Mouse (Mus musculus): ENCODE results near the gene Plekhj1. TPM values are rescaled to one million over a fixed set of nuclear protein-coding genes. Genes with fewer than 3 reads are reported as not detected.
"Not testable (repeated sequence)": the region's sequence is repeated elsewhere in the genome, so short reads cannot be mapped to it uniquely, and the experiment has no call there.

Gene Plekhj1
- polyA plus RNA-seq, 1 experiment from 2014 or later = 143 TPM

DNA sequence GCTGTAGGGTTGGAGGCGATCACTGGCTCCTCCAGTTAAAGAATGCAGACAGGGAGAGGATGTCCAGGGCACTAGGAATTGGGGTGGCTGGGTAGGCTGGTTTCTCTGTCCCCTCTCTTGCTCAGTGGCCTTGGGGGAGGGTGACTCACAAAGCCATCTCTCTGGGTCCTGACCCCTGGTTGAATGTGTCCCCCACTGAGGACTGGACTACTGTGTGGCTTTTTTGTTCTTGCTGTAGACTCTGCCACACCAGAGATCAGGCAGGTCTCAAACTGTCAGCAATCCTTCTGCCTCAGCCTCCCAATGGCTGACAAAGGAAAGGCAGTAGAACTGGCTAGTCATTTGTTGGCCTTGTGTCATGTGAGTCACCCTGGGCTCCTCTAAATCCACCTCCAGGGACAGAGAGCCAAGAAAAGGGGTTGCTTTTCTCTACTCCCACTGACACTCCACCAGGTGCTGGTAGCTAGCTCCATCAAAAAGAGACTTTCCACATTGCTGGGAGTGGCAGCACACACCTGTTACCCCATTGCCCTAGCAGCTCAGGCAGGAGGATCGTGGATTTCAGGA, 40.0 kb upstream of the Plekhj1 start:
- no peaks in the 10 kb centered on the region for H3K36me3 ChIP-seq (ENCODE audit: control insufficient read depth, insufficient read depth)
- H3K4me2 ChIP-seq (ENCODE audit: low read length) = no peak overlapping the region
- no peak for ATAC-seq
- no peak overlapping the region for H3K9ac ChIP-seq (replicated peaks; ENCODE audit: low read depth, low read length)
- peaks cover 4% of the 10 kb centered on the region for H3K4me1 ChIP-seq (replicated peaks; ENCODE audit: control insufficient read depth, insufficient read depth, low read length)
- peaks cover 7% of the 10 kb centered on the region for H3K27me3 ChIP-seq (replicated peaks; ENCODE audit: control insufficient read depth, insufficient read depth, low read length)
- H3K4me3 ChIP-seq (replicated peaks; ENCODE audit: low read length) = no peak overlapping the region
- 68% methylated on average over 2 of the region's 2 CpGs for WGBS
- no peaks in the 10 kb centered on the region for H3K9me3 ChIP-seq (ENCODE audit: control insufficient read depth, low read length)
- no peak overlapping the region for H3K27ac ChIP-seq (ENCODE audit: low read length)

DNA sequence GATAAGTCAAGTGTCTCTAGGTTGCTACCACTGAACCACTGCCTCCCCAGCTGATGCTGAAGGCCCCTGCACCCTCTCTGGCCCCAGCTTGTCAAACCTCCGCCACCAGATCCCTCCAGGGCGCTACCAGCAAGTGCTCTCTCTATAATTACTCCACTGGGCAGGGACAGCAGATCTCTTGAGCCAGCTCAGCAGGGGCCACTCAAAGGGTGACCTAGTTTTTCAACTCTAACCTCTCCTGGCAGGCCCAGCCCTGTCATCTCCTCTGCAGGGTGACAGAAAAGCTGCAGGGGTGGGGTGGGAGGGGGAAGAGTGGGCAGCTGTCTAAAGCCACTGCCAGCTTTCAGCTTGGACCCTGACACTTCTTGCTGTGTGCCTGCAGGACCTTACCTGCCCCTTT, 39.4 kb upstream of the Plekhj1 start:
- H3K36me3 ChIP-seq (ENCODE audit: control insufficient read depth, insufficient read depth) = no peaks in the 10 kb centered on the region
- H3K9ac ChIP-seq (replicated peaks; ENCODE audit: low read depth, low read length) = no peak overlapping the region
- H3K9me3 ChIP-seq (ENCODE audit: control insufficient read depth, low read length) = no peaks in the 10 kb centered on the region
- ATAC-seq = no peak
- no peak overlapping the region for H3K4me2 ChIP-seq (ENCODE audit: low read length)
- H3K4me3 ChIP-seq (replicated peaks; ENCODE audit: low read length) = no peak overlapping the region
- no peak overlapping the region for H3K27ac ChIP-seq (ENCODE audit: low read length)
- no peaks in the 10 kb centered on the region for H3K4me1 ChIP-seq (replicated peaks; ENCODE audit: control insufficient read depth, insufficient read depth, low read length)
- peaks cover under 1% of the 10 kb centered on the region for H3K27me3 ChIP-seq (replicated peaks; ENCODE audit: control insufficient read depth, insufficient read depth, low read length)
- 26% methylated on average over 2 of the region's 2 CpGs for WGBS

DNA sequence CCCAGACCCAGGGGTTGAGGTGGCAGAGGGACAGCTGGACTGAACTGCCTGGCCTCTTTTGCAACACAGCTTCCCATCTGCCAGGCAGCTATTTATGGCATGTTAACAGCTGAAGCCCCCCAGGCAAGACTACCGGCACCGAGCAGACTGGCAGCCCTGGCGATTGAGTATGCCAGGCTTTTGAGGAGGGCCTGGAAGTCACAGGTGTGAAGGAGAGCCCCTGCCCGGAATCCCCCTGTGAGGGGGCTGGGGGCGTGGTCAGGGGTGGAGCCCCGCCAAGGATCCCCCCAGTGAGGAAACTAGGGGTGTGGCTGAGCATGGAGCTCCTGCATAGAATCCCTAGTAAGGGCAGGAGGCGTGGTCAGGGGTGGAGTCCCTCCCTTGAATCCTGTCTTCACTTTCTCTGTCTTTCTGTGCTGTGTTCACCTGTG, 38.5 kb upstream of the Plekhj1 start:
- no peak for ATAC-seq
- Histone ChIP-seq H3K4me1 (replicated peaks; ENCODE audit: control insufficient read depth, insufficient read depth, low read length) (no peaks in the 10 kb centered on the region), H3K4me2 (ENCODE audit: low read length) (no peak overlapping the region), H3K9ac (replicated peaks; ENCODE audit: low read depth, low read length) (no peak overlapping the region), H3K27me3 (replicated peaks; ENCODE audit: control insufficient read depth, insufficient read depth, low read length) (no peaks in the 10 kb centered on the region; the same call in 1 of the 2 replicates), H3K4me3 (replicated peaks; ENCODE audit: low read length) (no peak overlapping the region), H3K9me3 (ENCODE audit: control insufficient read depth, low read length) (no peaks in the 10 kb centered on the region), H3K36me3 (ENCODE audit: control insufficient read depth, insufficient read depth) (no peaks in the 10 kb centered on the region), H3K27ac (ENCODE audit: low read length) (no peak overlapping the region)
- WGBS = 46% methylated on average over 7 of the region's 7 CpGs

DNA sequence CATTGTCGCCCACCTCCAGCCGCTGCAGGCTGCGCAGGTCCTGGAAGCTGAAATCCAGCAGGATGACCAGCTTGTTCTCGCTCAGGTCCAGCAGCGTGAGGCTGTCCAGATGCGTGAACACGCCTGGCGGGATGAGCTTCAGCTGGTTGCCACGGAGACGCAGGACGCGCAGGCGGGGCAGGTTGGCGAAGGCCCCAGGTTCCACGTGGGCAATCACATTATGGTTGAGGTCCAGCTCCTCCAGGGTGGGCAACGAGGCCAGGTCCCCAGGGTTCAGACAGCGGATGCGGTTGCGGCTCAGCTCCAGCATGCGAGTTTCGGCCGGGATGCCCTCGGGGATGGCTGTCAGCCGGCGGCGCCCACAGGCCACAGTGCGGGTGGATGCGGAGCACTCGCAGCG, 37.2 kb upstream of the Plekhj1 start:
- H3K4me2 ChIP-seq (ENCODE audit: low read length) = no peak overlapping the region
- H3K9ac ChIP-seq (replicated peaks; ENCODE audit: low read depth, low read length) = no peak overlapping the region

DNA sequence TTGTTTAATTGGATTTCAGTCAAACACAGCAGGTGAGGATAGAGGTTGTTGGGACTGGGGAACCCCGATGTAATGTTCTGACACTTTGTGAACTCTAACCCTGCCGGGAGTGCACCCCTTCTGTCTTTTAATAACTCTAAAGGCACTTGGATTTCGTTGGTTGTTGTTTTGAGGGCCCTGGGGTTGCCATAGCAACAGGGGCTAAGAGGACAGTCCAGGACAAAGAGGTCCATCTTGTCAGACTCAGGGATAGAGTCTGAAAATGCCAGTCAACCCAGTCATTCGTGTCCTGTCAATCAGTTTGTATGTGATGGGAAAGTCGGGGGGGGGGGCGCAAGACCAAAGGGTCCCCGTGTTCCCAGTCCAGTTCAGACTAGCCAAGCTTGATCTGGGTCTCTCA, 34.4 kb upstream of the Plekhj1 start:
- Histone ChIP-seq H3K4me1 (replicated peaks; ENCODE audit: control insufficient read depth, insufficient read depth, low read length) (peaks cover 18% of the 10 kb centered on the region), H3K9me3 (ENCODE audit: control insufficient read depth, low read length) (no peaks in the 10 kb centered on the region)

More for the DNA sequence above, 37.2 kb upstream of the Plekhj1 start:
- Histone ChIP-seq H3K4me1 (replicated peaks; ENCODE audit: control insufficient read depth, insufficient read depth, low read length) (0 out of 2 replicates have a peak, but pooled peaks cover 2% of the 10 kb centered on the region), H3K36me3 (ENCODE audit: control insufficient read depth, insufficient read depth) (no peaks in the 10 kb centered on the region), H3K27ac (ENCODE audit: low read length) (no peak overlapping the region), H3K27me3 (replicated peaks; ENCODE audit: control insufficient read depth, insufficient read depth, low read length) (no peaks in the 10 kb centered on the region), H3K9me3 (ENCODE audit: control insufficient read depth, low read length) (no peaks in the 10 kb centered on the region), H3K4me3 (replicated peaks; ENCODE audit: low read length) (no peak overlapping the region)
- WGBS = 63% methylated on average over 30 of the region's 30 CpGs
- no peak for ATAC-seq

DNA sequence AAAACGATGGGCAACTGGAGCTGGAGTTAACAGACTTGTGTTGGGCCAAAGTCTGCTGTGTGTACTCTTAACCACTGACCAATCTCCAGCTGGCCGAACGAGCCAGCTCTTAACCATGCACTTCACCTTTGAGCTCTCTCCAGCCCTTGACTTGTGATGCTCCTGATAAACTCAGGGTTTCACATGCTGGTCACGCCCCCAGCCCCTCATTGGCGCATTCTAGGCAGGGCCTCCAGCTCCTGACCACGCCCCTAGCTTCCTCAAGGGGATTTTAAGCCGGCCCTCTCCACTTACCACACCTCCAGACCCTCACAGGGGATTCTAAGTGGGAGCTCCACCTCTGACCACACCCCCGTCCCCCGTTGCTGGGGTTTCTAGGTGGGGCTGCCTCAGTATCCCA, 32.7 kb upstream of the Plekhj1 start:
- no peak overlapping the region for H3K27ac ChIP-seq (ENCODE audit: low read length)
- ATAC-seq = no peak

More for the DNA sequence above, 34.4 kb upstream of the Plekhj1 start:
- H3K4me3 ChIP-seq (replicated peaks; ENCODE audit: low read length) = no peak overlapping the region
- no peak overlapping the region for H3K27ac ChIP-seq (ENCODE audit: low read length)
- peaks cover 10% of the 10 kb centered on the region for H3K36me3 ChIP-seq (ENCODE audit: control insufficient read depth, insufficient read depth)
- no peak overlapping the region for H3K4me2 ChIP-seq (ENCODE audit: low read length)
- no peaks in the 10 kb centered on the region for H3K27me3 ChIP-seq (replicated peaks; ENCODE audit: control insufficient read depth, insufficient read depth, low read length)
- no peak overlapping the region for H3K9ac ChIP-seq (replicated peaks; ENCODE audit: low read depth, low read length)
- ATAC-seq = no peak
- WGBS = 52% methylated on average over 7 of the region's 7 CpGs

DNA sequence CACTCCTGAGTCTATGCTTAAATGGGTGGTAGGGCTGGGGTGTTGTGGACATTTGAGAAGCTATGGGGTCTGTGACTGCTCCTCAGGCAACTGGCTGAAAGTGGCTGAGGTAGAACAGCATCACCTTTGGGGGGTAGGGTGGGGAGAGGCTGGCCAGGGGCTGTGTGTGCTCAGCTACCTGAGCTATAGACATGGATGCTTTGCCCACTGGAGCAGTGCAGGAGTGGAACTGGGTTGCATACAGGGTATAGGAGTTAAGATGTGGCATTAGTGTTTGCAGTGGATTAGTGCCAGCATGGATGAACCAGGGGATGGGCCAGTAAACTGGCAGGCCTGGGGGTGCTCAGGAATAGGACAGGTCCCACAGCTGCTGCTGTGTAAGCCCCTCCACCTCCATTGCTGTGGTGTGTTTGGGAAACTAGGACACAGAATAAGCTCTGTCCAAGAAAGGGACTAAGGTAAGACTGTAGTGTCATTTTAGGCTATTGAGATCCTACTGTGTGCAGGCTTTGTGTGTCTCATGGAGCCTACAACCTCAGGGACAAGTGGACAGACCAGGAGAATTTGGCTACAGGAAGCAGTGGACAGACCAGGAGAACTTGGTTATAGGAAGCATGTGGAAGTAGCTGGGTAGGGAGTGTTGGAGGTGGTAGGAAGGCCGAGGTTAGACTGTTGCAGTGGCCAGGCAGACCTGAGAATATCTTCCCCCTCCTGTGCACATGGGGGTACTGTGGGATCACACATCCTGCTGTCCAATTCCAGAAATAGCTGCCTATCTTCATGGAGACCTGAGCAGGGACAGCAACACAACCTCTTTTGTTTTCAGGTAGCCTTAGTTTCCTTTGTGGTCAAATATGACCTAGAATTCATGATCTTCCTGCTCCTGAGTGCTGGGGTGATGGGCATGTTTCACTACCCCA, 31.2 kb upstream of the Plekhj1 start:
- 57% methylated on average over 1 of the region's 1 CpGs for WGBS
- Histone ChIP-seq H3K4me1 (replicated peaks; ENCODE audit: control insufficient read depth, insufficient read depth, low read length) (peaks cover 25% of the 10 kb centered on the region), H3K4me3 (replicated peaks; ENCODE audit: low read length) (no peak overlapping the region), H3K27me3 (replicated peaks; ENCODE audit: control insufficient read depth, insufficient read depth, low read length) (no peaks in the 10 kb centered on the region), H3K4me2 (ENCODE audit: low read length) (no peak overlapping the region), H3K27ac (ENCODE audit: low read length) (no peak overlapping the region), H3K9ac (replicated peaks; ENCODE audit: low read depth, low read length) (no peak overlapping the region), H3K36me3 (ENCODE audit: control insufficient read depth, insufficient read depth) (peaks cover 10% of the 10 kb centered on the region), H3K9me3 (ENCODE audit: control insufficient read depth, low read length) (no peaks in the 10 kb centered on the region)
- no peak for ATAC-seq

More for the DNA sequence above, 32.7 kb upstream of the Plekhj1 start:
- 5% methylated on average over 9 of the region's 9 CpGs for WGBS
- H3K36me3 ChIP-seq (ENCODE audit: control insufficient read depth, insufficient read depth) = peaks cover 10% of the 10 kb centered on the region
- H3K9me3 ChIP-seq (ENCODE audit: control insufficient read depth, low read length) = no peaks in the 10 kb centered on the region
- no peak overlapping the region for H3K9ac ChIP-seq (replicated peaks; ENCODE audit: low read depth, low read length)
- no peak overlapping the region for H3K4me3 ChIP-seq (replicated peaks; ENCODE audit: low read length)
- H3K27me3 ChIP-seq (replicated peaks; ENCODE audit: control insufficient read depth, insufficient read depth, low read length) = no peaks in the 10 kb centered on the region
- H3K4me2 ChIP-seq (ENCODE audit: low read length) = no peak overlapping the region
- peaks cover 23% of the 10 kb centered on the region for H3K4me1 ChIP-seq (replicated peaks; ENCODE audit: control insufficient read depth, insufficient read depth, low read length)

DNA sequence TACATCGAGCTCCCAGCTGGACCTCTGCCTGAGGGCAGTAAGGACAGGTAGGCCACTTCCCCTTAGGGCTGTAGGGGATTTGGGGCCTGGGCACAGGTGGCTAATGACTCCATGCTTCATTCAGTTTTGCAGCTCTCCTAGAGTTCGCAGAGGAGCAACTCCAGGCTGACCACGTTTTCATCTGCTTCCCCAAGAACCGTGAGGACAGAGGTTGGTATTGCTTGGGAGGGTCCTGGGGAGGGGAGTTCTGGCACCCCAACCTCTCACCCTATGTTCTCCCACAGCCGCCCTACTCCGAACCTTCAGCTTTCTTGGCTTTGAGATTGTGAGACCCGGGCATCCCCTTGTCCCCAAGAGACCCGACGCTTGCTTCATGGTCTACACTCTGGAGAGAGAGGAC, 30.2 kb upstream of the Plekhj1 start:
- peaks cover 25% of the 10 kb centered on the region for H3K4me1 ChIP-seq (replicated peaks; ENCODE audit: control insufficient read depth, insufficient read depth, low read length)
- not testable (repeated sequence) for ATAC-seq; H3K9me3 ChIP-seq (ENCODE audit: control insufficient read depth, low read length); H3K4me3 ChIP-seq (replicated peaks; ENCODE audit: low read length); H3K27me3 ChIP-seq (replicated peaks; ENCODE audit: control insufficient read depth, insufficient read depth, low read length); H3K9ac ChIP-seq (replicated peaks; ENCODE audit: low read depth, low read length); H3K27ac ChIP-seq (ENCODE audit: low read length)
- 79% methylated on average over 7 of the region's 9 CpGs for WGBS
- peaks cover 10% of the 10 kb centered on the region for H3K36me3 ChIP-seq (ENCODE audit: control insufficient read depth, insufficient read depth)
- 0 out of 2 replicates have a peak overlapping the region, but pooled peaks have one; percentile 96 for H3K4me2 ChIP-seq (ENCODE audit: low read length)

DNA sequence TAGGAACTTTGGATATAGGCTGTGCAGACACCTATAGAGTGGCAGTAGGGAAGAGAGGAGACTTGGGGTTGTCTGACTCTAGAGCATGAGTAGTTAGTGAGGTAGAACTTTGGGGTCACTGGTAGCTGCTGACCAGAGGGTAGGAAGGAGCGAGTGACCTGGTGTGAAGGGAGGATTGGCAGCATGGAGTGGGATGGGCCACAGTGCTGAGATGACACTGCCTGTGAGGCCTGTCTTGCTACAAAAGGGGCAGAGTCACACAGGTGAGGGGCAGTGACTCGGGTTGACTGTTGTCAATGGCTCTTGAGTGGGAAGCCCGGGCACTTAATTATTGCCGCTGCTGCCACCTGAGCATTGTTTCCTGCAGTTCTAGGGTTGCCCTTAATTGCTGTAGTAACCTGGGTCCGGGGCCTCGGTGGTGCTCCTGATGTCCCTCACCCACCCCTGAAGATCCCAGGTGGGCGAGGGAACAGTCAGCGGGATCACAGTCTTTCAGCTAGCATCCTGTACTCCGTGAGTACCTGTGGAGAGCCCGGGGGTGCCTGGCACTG, 29.5 kb upstream of the Plekhj1 start:
- H3K9me3 ChIP-seq (ENCODE audit: control insufficient read depth, low read length) = no peaks in the 10 kb centered on the region
- 78% methylated on average over 10 of the region's 10 CpGs for WGBS
- ATAC-seq = no peak

More for the DNA sequence above, 29.5 kb upstream of the Plekhj1 start:
- Histone ChIP-seq H3K36me3 (ENCODE audit: control insufficient read depth, insufficient read depth) (peaks cover 10% of the 10 kb centered on the region), H3K9ac (replicated peaks; ENCODE audit: low read depth, low read length) (peak overlapping the region; percentile 90), H3K4me2 (ENCODE audit: low read length) (peak overlapping the region; percentile 96), H3K4me1 (replicated peaks; ENCODE audit: control insufficient read depth, insufficient read depth, low read length) (peaks cover 25% of the 10 kb centered on the region), H3K4me3 (replicated peaks; ENCODE audit: low read length) (peak overlapping the region; percentile 84), H3K27ac (ENCODE audit: low read length) (no peak overlapping the region), H3K27me3 (replicated peaks; ENCODE audit: control insufficient read depth, insufficient read depth, low read length) (no peaks in the 10 kb centered on the region)
